Mouse (Mus musculus) lung, adult 2 months (tissue): Measurements from ENCODE around the gene Olfr649.

Experiments
- CTCF ChIP-seq: fragments of 200-500 bp; IDR thresholded peaks from 2 replicates; pipeline ENCODE4 v1.5.1; 2011; ENCODE audit warnings: mild to moderate bottlenecking, low read length, control low read depth; ENCODE audit not compliant: insufficient read depth
- POLR2A ChIP-seq: fragments of 200-500 bp; IDR thresholded peaks from 2 replicates; pipeline ENCODE4 v1.6.1; 2011; ENCODE audit warnings: low read depth, mild to moderate bottlenecking, control low read depth, low read length, borderline replicate concordance; ENCODE audit errors: extremely low read depth

DNA sequence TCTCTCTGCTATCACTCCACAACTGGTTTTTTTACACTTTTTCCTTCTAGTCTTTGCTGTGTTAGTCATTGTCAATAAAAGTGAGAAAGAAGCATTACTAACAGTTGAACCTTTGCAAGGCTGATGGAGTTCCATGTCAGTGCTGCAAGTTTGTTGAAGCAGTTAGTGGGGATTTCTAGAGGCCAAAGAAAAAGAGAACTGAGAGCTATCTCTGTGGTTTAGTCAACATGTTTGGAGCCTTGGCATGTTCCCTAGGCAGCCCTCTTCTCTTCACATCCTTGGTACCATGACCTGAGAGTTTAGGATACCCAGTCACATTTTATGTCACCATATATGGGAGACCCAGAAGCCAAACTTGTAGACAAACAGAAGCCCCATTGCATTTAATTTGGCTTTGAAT lies 45.1 kb upstream of the Olfr649 start:
- TF ChIP-seq CTCF (no peak), POLR2A (no peak)
